Mouse (Mus musculus) layer of hippocampus, postnatal 10 days (tissue): ENCODE data around the gene Kcne1l. TPM values are rescaled to one million over a fixed set of nuclear protein-coding genes. Genes with fewer than 3 reads are reported as not detected.

ENCODE experiments used
- DNase-seq, 2 experiments: peaks; one replicate each; pipeline ENCODE4 v3.0.0; 2021; ENCODE audit warnings: low spot score in 2 of 2
- long read RNA-seq: library from polyadenylated mRNA; stranded (forward); transcript quantifications from one replicate; pipeline ENCODE4 v2.0.0, GENCODE M21; 2023
- total RNA-seq, 2 experiments: library from RNA; stranded (reverse); gene quantifications; 2 replicates each; pipeline ENCODE4 v1.2.3; 2021

Gene Kcne1l
- 10 to 100 TPM; 27.6 to 30.8 TPM for total RNA-seq
- long read RNA-seq, transcript Kcne1l-201 (1 exons, 1,543 nt), result major isoform, 40 of 41 reads
- long read RNA-seq, partial matches to known transcripts, result 0 of 41 reads
- long read RNA-seq, other reads (novel, unspliced or antisense), result 1 of 41 reads

GRCm38 (mm10) chrX:142305869-142306581, at the start of gene Kcne1l:
Kcne1l (minus strand) TSS chrX:142306294.
- DNase-seq, result peak; percentile 7 to 23

- no peak for DNase-seq
Observed at GRCm38 (mm10) chrX:142336207-142336606, 30.1 kb upstream of the Kcne1l start.

- DNase-seq, result no peak
Observed at GRCm38 (mm10) chrX:142335502-142335901, 29.4 kb upstream of the Kcne1l start.

GRCm38 (mm10) chrX:142325760-142326159, 19.7 kb upstream of the Kcne1l start:
- no peak for DNase-seq

GRCm38 (mm10) chrX:142316106-142316505, 10.0 kb upstream of the Kcne1l start:
- no peak for DNase-seq

- DNase-seq, result no peak
Observed at GRCm38 (mm10) chrX:142315270-142315669, 9.2 kb upstream of the Kcne1l start.

GRCm38 (mm10) chrX:142314307-142315024, 8.4 kb upstream of the Kcne1l start:
- DNase-seq, result peak; percentile 78 to 83

GRCm38 (mm10) chrX:142310431-142310830, 4.3 kb upstream of the Kcne1l start:
- peak; percentile 8 to 27 for DNase-seq

GRCm38 (mm10) chrX:142305010-142305868, 855 bp downstream of the Kcne1l start:
- DNase-seq, result peak; percentile 39 to 45

- no peak for DNase-seq
Observed at GRCm38 (mm10) chrX:142304592-142304991, 1.5 kb downstream of the Kcne1l start.

- no peak for DNase-seq
Observed at GRCm38 (mm10) chrX:142303456-142303855, 2.6 kb downstream of the Kcne1l start.

GRCm38 (mm10) chrX:142285905-142286304, 20.2 kb downstream of the Kcne1l start:
- no peak for DNase-seq

GRCm38 (mm10) chrX:142276573-142276972, 29.5 kb downstream of the Kcne1l start:
- no peak for DNase-seq

- no peak for DNase-seq
Observed at GRCm38 (mm10) chrX:142276031-142276430, 30.1 kb downstream of the Kcne1l start.

Other genes with a start within 250 kb of the Kcne1l start
- 1 to 10 TPM; 1.1 to 1.3 TPM for gene Gucy2f, start 109.4 kb downstream of the Kcne1l start, total RNA-seq
- 10 to 100 TPM; 21.6 to 22.7 TPM for gene Nxt2, start 79.5 kb downstream of the Kcne1l start, total RNA-seq
- gene Acsl4, start 84.2 kb upstream of the Kcne1l start, total RNA-seq, result 10 to 100 TPM; 69.3 to 75.3 TPM